Mouse (Mus musculus) naive thymus-derived CD4-positive, alpha-beta T cell, adult 2 months (primary cell): ENCODE results near the gene Bcam.
A peak's percentile ranks its signal among the peaks of the same experiment; 100 is the strongest.
"Not testable (repeated sequence)": the region's sequence is repeated elsewhere in the genome, so short reads cannot be mapped to it uniquely, and the experiment has no call there.

Experiments used
- DNase-seq: peaks from one replicate; pipeline ENCODE4 v3.0.0-alpha.2; 2011; ENCODE audit warnings: low read depth

Bcam gene

GRCm38 (mm10) chr7:19770984-19771391, at the start of gene Bcam:
Bcam (minus strand) TSS chr7:19771016.
- DNase-seq: no peak

DNA sequence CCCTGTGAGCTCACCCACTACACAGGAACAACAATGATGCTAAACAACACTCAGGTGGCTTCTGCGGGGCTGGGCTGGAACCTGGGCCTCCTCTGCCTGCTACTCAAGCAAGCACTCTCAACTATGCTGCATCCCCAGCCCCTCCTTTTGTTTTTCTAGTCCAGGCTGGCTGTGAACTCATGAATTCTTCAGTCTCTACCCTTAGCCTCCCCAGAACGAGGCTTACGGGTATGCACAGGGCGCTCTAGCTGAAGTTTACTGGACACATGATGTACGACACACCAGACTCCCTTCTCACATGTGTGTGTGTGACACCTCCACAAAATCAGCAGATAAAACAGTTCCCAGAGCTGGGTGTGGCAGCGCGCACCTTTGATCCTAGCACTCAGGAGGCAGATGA, 48.1 kb upstream of the Bcam start:
- peak; percentile 53 for DNase-seq

- DNase-seq: no peak
Observed at GRCm38 (mm10) chr7:19818440-19818839, 47.6 kb upstream of the Bcam start.

GRCm38 (mm10) chr7:19817382-19818105, 46.7 kb upstream of the Bcam start:
- DNase-seq: peak; percentile 91

DNA sequence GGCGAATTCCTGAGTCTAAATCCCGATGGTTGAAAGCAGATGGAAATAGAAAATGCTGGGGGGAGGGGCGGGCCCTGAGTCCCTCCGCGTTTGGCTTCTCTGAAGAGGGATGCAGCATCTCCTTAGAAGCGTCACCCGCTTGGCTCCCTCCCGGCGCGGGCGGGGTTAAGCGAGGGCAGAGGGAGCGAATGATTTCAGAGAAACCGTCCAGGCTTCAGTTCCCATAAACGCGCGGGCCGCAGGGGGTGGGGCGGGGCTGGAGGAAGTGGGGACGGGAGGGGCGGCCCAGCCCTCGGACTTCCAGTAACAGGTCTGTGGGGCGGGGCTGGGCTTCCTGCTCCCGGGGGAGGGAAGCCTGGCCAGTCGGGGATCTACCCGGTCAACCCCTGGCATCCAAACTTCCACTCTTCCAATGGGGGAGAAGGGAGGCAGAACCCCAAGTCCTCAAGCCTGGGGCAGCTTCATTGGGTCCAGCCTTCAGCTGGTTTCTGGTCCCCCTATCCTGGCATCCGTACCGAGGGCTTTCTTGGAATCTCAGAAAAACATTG, 45.5 kb upstream of the Bcam start:
- DNase-seq: no peak

GRCm38 (mm10) chr7:19815296-19816223, 44.7 kb upstream of the Bcam start:
- peak; percentile 66 for DNase-seq

DNA sequence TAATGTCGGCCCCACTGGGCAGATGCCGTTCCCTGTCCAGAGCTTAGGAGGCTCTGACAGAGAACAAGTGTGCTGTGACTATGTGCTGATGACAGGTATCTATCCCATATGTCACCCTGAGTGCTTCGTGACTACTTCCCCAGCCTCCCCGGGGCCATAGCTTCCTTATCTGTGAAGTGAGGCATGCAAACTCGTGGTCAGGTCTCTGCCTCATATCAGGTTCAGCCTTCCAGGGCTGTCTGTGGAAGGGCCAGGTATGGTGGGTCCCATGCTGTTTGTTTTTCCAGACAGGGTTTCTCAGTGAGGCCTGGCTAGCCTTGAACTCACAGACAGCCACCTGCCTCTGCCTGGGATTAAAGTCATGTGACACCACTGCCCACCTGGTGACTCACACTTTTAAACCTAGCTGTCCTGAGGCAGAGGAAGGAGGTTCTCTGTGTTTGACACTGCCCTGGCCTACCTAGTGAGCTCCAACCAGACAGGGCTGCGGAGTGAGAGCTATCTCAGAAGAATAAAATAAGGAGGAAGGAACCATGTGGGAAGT, 42.8 kb upstream of the Bcam start:
- DNase-seq: no peak

GRCm38 (mm10) chr7:19813161-19813560, 42.3 kb upstream of the Bcam start:
- DNase-seq: no peak

DNA sequence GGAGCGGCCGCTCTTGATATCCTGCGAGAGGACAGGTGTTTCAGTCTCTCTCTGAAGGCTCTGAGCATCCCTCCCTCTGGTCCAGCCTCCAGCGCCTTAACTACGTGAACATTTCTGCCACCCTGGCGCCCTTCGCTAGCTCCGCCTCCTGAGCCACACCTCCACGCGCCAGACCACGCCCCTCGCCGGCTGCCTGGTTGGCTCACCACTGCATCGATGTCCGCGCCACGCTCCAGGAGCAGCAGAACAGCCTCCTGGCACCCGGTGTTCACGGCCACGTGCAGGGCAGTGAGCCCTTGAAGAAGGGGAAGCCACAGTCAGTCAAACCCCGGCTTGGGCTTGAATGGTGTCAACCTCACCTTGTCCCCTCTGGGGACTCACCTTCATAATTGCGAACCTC, 40.3 kb upstream of the Bcam start:
- DNase-seq: no peak

GRCm38 (mm10) chr7:19809369-19809768, 38.6 kb upstream of the Bcam start:
- no peak for DNase-seq

DNA sequence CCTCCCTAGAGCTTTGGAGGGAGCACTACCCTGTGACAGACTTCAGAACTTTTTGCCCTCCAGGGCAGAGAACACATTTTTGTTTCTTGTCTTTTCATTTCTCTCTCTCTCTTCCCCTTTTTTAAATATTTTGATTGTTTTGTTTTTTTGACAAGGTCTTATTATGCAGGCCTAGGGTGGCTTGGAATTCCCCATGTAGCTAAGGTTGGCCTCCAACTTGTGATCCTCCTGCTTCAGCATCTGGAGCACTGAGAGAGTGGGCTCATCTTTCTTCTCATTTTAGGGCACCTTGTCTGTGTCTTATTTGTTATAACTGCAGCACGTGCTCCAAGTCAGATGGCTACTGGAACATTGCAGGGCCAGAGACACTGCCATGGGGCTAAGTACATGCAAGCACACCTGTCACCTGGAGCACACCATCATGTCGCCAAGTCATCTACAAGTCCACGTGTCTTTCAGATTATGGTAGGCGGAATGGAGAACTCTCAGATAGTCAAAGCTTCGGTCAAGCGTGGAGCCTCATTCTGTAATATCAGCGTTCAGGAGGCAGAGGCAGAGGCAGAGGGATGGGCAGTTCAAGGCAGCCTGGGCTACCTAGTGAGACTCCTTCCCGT, 35.6 kb upstream of the Bcam start:
- no peak for DNase-seq

DNA sequence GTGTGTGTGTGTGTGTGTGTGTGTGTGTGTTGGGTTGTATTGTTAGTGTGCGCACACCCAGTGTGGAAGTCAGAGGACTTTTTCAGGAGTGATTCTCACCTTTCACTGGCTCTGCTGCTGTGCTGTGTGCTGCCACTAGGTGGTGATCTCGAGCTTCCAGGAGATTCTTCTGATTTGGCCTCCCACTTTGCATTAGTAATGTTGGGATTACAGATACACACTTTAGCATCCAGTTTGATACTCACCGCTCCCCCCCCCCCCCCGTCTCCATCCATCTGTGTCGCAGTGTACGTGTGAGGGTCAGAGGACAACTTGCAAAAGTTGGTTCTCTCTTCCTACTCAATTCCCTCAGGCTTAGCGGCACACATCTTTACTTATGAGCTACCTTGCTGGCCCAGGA, 32.2 kb upstream of the Bcam start:
- peak; percentile 85 for DNase-seq

- peak; percentile 75 for DNase-seq
Observed at GRCm38 (mm10) chr7:19800764-19801163, 29.9 kb upstream of the Bcam start.

DNA sequence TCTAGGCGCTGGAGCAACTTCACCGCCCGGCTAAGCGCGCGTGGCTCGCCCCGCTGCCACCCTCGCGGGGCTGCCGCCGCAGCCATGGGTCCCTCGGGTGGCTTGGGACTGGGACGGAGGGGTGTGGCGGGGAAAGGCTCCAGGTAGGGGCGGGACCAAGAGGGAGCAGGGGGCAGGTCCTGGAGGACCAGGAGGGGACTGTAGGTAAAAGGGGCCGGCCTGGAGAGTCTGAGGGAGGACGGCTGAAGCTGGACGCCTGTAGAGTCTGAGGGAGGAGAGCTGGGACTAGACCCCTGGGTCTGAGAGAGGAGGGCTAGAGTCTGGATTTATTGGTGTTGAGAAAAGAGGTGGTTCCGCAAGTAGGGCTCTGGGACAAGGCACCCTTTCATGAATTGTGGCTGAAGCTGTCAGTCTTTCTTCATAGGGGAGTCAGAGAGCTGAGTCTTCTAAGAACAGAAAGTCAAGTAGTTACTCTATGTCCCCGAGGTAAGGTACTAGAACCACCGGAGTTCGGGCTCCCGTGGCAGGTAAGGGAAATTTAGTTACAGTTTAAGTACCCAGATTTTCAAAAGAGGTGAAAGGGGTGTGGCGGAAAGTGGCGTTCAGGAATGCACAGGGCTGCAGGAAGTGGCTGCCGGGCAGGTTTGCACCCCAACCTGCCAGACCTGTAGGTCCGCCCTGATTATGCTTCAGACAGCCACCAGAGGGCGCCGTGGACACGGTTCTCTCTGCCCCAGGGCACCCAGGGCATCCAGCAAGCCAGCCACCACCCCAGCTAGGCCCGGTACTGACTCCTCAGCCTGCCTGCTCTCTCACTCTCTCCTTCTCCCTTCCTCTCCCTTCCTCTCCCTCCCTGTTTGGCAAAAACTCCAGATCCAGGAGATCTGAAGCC, 26.1 kb upstream of the Bcam start, which contains the start of gene Cblc:
Gene Cblc, minus strand, starts transcription at position 113 of the 892 bp plus-strand sequence.
- DNase-seq: peak; percentile 93

DNA sequence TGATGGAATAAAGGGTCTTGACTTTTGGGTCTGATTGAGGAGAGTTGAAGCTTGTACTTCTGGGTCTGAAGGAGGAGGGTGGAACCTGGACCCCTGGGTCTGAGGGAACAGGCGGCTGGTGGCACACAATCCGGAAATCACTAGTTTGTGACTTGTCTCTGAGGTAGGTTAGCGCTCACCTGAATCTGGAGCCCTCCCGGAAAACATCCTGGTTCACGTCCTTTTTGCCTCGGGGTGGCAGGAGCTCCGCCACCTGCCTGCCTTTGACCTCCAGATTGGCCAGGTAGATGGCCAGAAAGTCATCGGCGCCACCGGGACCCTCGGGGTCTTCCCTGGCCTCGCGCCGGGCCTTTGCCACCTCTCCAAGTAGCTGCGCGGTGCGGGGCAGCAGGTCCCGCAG, 25.4 kb upstream of the Bcam start:
- DNase-seq: no peak

- DNase-seq: no peak
Observed at GRCm38 (mm10) chr7:19795236-19795635, 24.4 kb upstream of the Bcam start.

DNA sequence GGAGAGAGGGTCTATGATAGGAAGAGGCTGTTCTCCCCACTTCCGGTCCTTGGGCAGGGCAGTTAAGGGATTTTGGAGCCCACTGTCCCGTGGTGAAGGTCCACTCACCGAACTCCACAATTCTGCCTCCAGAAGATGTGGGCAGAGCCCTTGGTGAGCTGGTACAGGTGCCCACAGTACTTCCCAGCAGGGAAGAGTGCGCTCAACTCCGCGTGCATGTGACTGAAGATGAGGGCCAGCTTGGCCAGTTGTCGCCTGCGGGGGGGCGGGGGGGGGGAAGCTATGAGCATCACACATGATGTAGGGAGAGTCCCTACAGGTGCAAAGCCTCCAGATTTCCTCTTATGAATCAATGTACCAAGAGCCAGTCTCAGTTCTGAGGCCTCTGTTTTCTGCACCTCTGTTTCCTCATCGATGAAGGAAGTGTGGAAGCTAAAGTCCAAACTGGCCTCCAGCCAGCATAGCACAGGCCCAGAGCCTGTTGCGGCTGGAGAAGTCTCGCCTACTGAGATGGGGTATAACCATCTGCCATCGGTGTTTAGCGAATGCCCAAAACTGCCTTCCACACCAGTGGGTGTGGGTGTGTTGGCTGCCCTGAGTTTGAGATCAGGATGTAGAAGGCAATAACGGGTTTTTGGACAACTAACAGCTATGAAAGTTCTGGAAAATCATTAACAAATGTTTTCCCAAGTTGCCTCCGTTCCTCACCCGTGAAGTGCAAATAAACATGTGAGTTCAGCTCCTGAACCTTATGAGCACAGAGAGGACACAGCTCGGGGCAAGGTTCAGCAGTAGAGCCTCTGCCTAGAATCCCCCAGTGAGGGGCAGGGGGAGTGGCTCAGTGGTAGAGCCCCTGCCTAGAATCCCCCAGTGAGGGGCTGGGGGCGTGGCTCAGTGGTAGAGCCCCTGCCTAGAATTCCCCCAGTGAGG, 22.1 kb upstream of the Bcam start:
- DNase-seq: no peak

DNA sequence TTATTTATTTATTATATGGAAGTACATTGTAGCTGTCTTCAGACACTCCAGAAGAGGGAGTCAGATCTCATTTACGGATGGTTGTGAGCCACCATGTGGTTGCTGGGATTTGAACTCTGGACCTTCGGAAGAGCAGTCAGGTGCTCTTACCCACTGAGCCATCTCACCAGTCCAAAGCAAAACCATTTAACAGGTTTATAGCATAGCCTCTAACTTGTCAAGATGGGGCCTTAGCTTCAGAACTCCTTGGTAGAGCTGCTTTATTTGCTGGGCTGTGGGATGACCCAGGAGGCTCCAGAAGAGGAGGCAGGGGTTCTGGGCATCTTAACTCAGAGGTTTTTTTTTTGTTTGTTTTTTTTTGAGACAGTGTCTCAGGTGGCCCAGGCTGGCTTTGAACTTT, 20.7 kb upstream of the Bcam start:
- DNase-seq: not testable (repeated sequence)

DNA sequence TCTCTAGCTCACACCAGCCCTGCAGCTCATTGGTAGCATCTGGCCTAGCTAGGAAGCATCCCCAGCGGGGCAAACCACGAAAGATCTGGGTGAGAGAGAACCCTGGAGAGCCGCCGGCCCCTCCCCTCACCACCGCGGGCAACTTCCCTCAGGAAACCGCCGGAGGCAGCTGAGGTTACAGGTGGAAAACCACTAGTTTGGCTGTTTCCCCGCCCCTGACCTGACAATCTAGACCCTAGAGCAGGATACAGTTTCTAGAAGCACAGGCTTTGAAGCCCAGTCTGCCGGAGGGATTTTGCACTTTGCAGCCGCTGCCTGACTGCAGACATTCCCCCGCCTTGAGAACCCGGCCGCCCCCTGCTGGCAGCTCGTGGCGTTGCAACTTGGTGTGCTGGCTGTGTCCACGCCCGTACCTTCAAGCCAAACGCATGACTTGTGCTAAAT, 19.1 kb upstream of the Bcam start:
- DNase-seq: peak; percentile 92
